Mouse (Mus musculus) megakaryocyte, embryonic 14.5 days (primary cell): ENCODE results near the gene Brsk1.

ENCODE experiments used
- FLI1 ChIP-seq: IDR thresholded peaks from 2 replicates; pipeline ENCODE4 v1.6.1; 2012; ENCODE audit warnings: low read length, inconsistent platforms, mixed read lengths
- GATA1 ChIP-seq: IDR thresholded peaks from 3 replicates; pipeline ENCODE4 v1.6.1; 2012; ENCODE audit warnings: mixed read lengths, low read length, inconsistent platforms, borderline replicate concordance

GRCm38 (mm10) chr7:4759670-4760069 lies 69.3 kb downstream of the Brsk1 start:
- no peak for TF ChIP-seq GATA1
- no peak for TF ChIP-seq FLI1
